Mouse (Mus musculus) kidney, embryonic 14.5 days (tissue): ENCODE measurements around the gene Wdr13. TPM values are rescaled to one million over a fixed set of nuclear protein-coding genes. Genes with fewer than 3 reads are reported as not detected.
A peak's percentile ranks its signal among the peaks of the same experiment; 100 is the strongest.

Experiments used
- ATAC-seq: fragments of 200-750 bp; cut with Nextera tagmentation; 2 replicates; pipeline ENCODE4 v1.8.0; 2017; ENCODE audit warnings: moderate number of reproducible peaks, mild to moderate bottlenecking, moderate TSS enrichment, moderate library complexity; ENCODE audit not compliant: low FRiP score, low TSS enrichment
- H3K27ac ChIP-seq: fragments of 300-500 bp; sonication (generic); 2 replicates; pipeline ENCODE4 v1.5.1; 2014; ENCODE audit warnings: low read depth, mild to moderate bottlenecking, low read length, moderate library complexity, mixed read lengths
- H3K27me3 ChIP-seq: fragments of 300-500 bp; sonication (generic); 2 replicates; pipeline ENCODE4 v1.6.1; 2014; ENCODE audit warnings: mild to moderate bottlenecking, low read length; ENCODE audit not compliant: control insufficient read depth, insufficient read depth
- H3K36me3 ChIP-seq: fragments of 300-500 bp; sonication (generic); 2 replicates; pipeline ENCODE4 v1.6.1; 2014; ENCODE audit warnings: low read length, mixed read lengths; ENCODE audit not compliant: control insufficient read depth, insufficient read depth
- H3K4me1 ChIP-seq: fragments of 300-500 bp; sonication (generic); 2 replicates; pipeline ENCODE4 v1.6.1; 2014; ENCODE audit warnings: low read length, mixed read lengths; ENCODE audit not compliant: control insufficient read depth, insufficient read depth
- H3K4me2 ChIP-seq: fragments of 300-500 bp; sonication (generic); replicated peaks from 2 replicates; pipeline ENCODE4 v1.6.1; 2014; ENCODE audit warnings: low read depth, mild to moderate bottlenecking, low read length
- H3K4me3 ChIP-seq: fragments of 300-500 bp; sonication (generic); 2 replicates; pipeline ENCODE4 v1.5.1; 2014; ENCODE audit warnings: mild to moderate bottlenecking, low read length
- H3K9ac ChIP-seq: fragments of 300-500 bp; sonication (generic); 2 replicates; pipeline ENCODE4 v1.6.1; 2014; ENCODE audit warnings: low read depth, mild to moderate bottlenecking, low read length, moderate library complexity
- H3K9me3 ChIP-seq: fragments of 300-500 bp; sonication (generic); 2 replicates; pipeline ENCODE4 v1.6.1; 2016; ENCODE audit warnings: low read length; ENCODE audit not compliant: control insufficient read depth
- WGBS: fragments of 180-500 bp; shearing (Covaris S2); extraction: QIAGEN DNeasy Blood & Tissue Kit; methylation state at CpG from one replicate; pipeline ENCODE4 v1.1.7; 2014; 5-methylcytosine and 5-hydroxymethylcytosine counted together
- polyA plus RNA-seq: library from polyadenylated mRNA; unstranded; fragments of >200 nt; fragmentation: Nextera tagmentation; extraction: Ambion mirVana; gene quantifications from 2 replicates; pipeline ENCODE4 v1.2.1, GENCODE M21; 2014

The Wdr13 gene
- polyA plus RNA-seq: 19.3 and 21.3 TPM in 2 replicates

DNA sequence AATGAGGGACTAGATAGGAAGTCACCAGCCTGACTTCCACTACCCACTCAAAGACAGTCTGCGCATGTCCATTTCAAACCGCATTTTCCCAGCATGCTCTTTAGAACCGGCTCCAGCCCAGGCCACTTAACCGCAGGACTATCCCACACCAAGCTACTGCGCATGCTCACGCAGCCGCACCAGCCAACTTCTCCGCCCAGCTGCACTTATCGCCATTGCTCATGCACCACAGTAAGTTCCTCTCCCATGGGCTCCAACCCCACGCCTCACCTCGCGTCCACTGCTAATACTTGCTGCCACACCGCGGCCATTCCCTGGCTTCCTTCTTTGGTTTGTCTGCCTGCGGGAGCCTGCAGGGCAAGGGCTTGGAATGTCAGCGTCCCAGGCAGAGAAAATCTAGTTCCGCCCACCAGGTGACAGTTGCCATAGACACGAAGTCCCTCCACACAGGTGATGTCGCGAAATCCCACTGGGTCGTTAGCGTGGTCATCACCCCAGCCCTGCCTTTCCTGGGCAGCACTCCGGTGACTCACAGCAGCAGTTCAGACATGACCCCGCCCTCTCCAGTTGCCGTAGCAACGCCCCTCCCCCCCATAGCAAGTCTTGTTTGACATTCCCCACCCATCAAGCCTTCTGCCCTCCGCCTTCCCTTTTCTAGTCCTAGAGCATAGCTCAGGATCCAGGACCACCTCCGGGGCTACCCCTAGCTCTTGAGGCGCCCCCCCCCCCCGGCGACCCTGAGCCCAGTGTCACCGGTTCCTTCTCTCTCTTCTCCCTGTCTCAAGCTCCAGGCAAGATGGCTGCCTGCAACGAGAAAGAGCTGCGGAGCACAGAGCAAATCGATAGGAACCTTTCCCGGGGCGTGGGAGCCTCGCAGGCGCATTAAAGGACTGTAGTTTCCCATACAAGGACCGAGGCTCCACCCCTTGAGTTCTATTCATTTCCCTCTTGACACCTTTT is at the start of gene Wdr13:
Gene Wdr13, minus strand, starts transcription at position 876 of the 960 bp plus-strand sequence.
- ATAC-seq: peak; percentile 89
- Histone ChIP-seq H3K27ac (peak within 1 kb of the TSS; percentile 91), H3K4me1 (no peaks in the 10 kb centered on the region), H3K36me3 (peaks cover 8% of the 10 kb centered on the region; the same call in 1 of the 2 replicates), H3K4me3 (peak within 1 kb of the TSS; percentile 54), H3K9me3 (no peaks in the 10 kb centered on the region), H3K4me2 (peak within 1 kb of the TSS; percentile 48), H3K9ac (peak within 1 kb of the TSS; percentile 44; the same call in 1 of the 2 replicates), H3K27me3 (no peaks in the 10 kb centered on the region)
- WGBS: 19% methylated on average over 37 of the region's 40 CpGs

DNA sequence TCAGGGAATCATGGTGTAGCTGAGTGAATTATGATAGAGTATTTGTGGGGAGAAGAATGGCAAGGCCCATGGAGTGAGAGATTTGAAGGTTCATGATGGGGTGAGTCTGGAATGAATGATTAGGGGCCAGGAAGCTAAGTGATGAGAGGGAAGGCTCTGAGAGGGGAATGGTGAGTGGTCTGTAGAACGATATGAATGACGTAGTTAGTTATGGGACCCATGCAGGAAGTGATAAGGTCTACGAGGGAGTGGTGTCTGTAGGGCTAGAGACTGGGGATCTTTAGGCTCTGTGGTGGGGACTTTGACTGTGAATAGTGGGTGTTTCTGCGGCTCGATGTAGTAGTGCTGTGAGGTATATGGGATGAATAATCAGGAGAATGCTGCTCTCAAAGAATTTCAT is 47.0 kb upstream of the Wdr13 start:
- H3K27ac ChIP-seq: no peak overlapping the region
- no peaks in the 10 kb centered on the region for H3K9me3 ChIP-seq
- H3K9ac ChIP-seq: no peak overlapping the region
- H3K4me2 ChIP-seq: no peak overlapping the region
- no peaks in the 10 kb centered on the region for H3K4me1 ChIP-seq
- H3K4me3 ChIP-seq: no peak overlapping the region
- H3K36me3 ChIP-seq: no peaks in the 10 kb centered on the region
- 92% methylated on average over 5 of the region's 5 CpGs for WGBS
- ATAC-seq: no peak
- H3K27me3 ChIP-seq: no peaks in the 10 kb centered on the region

DNA sequence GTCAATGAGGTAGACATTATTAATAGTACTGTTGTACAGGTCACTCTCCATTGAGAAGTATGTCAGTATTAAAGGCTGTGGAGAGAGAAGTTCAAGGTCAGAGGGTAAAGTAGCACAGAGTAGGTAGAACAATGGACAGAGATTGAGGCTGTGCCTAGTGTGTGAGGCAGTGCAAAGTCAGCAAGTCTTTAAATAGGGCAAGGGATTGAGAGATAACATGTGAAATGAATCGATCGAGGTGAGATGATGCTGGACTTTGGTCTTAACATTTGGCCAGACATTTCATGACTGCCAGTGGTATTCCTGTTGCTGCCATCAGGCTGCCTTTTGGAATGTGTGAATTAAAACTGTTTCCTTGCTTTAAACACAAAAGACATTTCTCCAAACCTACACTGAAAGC is 46.2 kb upstream of the Wdr13 start:
- no peaks in the 10 kb centered on the region for H3K36me3 ChIP-seq
- no peak overlapping the region for H3K9ac ChIP-seq
- H3K4me1 ChIP-seq: no peaks in the 10 kb centered on the region
- no peak overlapping the region for H3K27ac ChIP-seq
- no peaks in the 10 kb centered on the region for H3K9me3 ChIP-seq
- no peak overlapping the region for H3K4me2 ChIP-seq
- WGBS: 95% methylated on average over 2 of the region's 2 CpGs
- ATAC-seq: no peak
- H3K27me3 ChIP-seq: no peaks in the 10 kb centered on the region
- no peak overlapping the region for H3K4me3 ChIP-seq

DNA sequence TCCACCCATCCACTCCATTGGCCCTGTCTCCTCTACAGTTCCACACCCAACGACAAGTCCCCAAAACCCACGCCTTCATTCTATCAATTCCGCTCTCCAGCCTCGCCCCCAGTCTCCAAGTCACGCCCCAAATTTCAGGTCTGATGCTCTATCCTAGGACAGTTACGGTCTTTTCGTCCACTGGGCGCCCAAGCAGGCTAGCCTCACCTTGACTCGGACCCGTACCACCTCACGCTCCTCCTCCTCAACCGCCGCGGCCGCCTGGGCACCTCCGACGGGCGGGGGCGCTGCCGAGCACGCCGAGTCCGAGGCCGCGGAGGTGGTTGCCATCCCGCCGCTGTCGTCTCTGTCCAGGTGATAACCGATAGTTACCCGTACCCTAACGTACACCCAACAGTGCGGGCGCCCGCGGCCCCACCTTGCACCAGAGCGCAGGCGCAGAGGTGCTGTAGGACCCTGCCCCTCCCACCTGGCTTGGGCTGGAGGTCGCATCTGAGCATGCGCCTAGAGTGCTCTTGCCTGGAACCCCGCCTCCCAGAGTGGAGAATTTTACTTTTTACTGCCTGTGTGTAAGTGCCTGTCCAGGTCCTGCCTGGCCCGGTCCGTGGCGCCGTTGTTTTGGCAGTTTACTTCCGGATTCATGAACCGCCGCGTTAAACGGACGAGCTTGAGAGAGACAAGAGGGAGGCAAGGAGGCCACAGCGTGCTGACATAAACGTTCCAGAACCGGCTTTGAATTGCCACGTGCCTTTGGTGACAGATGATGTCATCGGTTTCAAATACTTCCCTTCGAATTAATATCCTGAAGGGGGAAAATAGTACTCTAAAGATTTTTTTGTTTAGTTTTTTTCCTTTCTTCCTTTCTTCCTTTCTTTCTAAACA is 43.1 kb upstream of the Wdr13 start, which contains the start of gene Tbc1d25:
Gene Tbc1d25, minus strand, starts transcription at position 678 of the 882 bp plus-strand sequence.
- Histone ChIP-seq H3K4me2 (peak within 1 kb of the TSS; percentile 43), H3K9me3 (no peaks in the 10 kb centered on the region), H3K27me3 (no peaks in the 10 kb centered on the region), H3K36me3 (0 out of 2 replicates have a peak, but pooled peaks cover 4% of the 10 kb centered on the region), H3K27ac (no peak within 1 kb of the TSS), H3K4me3 (peak within 1 kb of the TSS; percentile 62), H3K9ac (peak within 1 kb of the TSS; percentile 56), H3K4me1 (no peaks in the 10 kb centered on the region)
- ATAC-seq: peak; percentile 96
- 20% methylated on average over 56 of the region's 56 CpGs for WGBS

DNA sequence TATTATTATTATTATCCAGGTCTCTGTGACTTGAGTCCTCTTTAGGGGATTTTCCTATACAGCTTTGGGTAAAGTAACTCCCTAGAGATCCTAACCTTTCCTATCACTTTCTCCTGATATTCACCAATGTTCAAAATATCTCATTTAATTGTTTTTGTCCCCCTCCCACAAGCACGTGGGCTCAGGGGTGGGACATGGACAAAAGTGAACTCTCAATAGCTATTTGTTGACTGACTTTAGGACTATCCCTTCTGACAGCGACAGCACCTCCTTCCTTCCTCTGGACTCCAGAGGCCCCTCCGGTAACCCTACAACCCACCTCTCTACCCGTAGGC is 42.4 kb upstream of the Wdr13 start:
- 17% methylated on average over 4 of the region's 4 CpGs for WGBS
- Histone ChIP-seq H3K4me1 (no peaks in the 10 kb centered on the region), H3K9ac (peak overlapping the region; percentile 56; the same call in 1 of the 2 replicates), H3K36me3 (peaks cover 4% of the 10 kb centered on the region; the same call in 1 of the 2 replicates), H3K9me3 (no peaks in the 10 kb centered on the region), H3K4me2 (peak overlapping the region; percentile 43), H3K4me3 (peak overlapping the region; percentile 62), H3K27ac (no peak overlapping the region), H3K27me3 (no peaks in the 10 kb centered on the region)
- no peak; the same call in 1 of the 2 replicates for ATAC-seq

DNA sequence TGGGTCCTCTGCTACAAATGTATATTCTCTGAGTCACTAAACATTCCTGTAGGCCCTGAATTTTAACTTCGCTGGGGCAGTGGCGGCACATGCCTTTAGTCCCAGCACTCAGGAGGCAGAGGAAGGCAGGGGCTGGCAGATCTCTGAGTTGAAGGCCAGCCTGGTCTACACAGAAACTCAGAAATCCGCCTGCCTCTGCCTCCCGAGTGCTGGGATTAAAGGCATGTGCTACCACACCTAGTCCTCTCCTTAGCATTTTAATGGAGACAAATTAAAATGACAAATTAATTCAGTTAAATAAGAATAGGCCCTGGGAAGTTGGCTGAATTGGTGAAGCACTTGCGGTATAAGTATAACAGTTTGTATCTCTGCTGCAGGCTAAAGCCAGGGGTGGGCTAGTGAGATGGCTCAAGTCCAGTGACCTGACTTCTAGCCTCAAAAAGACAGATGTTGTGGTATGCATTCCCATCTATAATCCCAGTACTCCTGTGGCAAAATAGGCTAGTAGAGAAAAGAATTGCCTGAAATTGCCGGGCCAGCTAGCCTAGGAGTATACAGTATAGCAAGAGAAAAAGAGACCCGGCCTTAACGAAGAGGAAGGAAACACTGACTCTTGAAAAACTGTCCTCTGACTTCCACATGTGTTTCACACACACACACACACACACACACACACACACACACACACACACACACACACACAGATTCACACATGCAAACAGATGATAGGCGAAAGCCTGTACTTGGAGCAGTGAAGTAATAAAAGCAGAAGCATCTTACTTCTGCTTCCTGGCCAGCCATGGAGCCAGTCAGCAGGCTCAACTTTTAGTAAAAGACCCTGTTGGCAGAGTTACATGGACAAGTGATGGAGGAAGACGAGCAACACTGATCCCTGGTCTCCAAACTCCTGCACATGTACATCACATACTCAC is 35.3 kb upstream of the Wdr13 start:
- H3K9me3 ChIP-seq: no peaks in the 10 kb centered on the region
- H3K27me3 ChIP-seq: no peaks in the 10 kb centered on the region
- H3K4me2 ChIP-seq: no peak overlapping the region
- peaks cover 6% of the 10 kb centered on the region; the same call in 1 of the 2 replicates for H3K36me3 ChIP-seq
- no peaks in the 10 kb centered on the region for H3K4me1 ChIP-seq
- no peak overlapping the region for H3K4me3 ChIP-seq
- no peak overlapping the region for H3K9ac ChIP-seq
- 92% methylated on average over 10 of the region's 10 CpGs for WGBS
- H3K27ac ChIP-seq: no peak overlapping the region
- ATAC-seq: no peak

DNA sequence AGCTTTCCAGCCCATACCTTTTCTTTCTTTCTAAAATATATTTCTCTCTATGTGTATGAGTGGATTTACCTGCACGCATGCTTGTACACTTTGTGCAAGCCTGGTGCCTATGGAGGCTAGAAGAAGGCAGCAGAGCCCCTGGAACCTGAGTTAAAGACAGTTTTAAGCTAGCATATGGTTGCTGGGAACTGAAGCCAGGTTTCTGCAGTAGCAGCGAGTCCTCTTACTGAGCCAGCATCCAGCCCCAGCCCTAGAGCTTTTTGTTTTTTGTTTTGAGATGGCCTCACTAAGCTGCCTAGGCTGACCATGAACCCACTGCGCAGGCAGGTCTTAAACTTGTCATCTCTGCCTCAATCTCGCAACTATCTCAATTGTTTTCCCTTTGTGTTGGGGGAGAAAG is 31.8 kb upstream of the Wdr13 start:
- no peak overlapping the region for H3K4me2 ChIP-seq
- 79% methylated on average over 4 of the region's 4 CpGs for WGBS
- H3K9me3 ChIP-seq: no peaks in the 10 kb centered on the region
- no peak overlapping the region for H3K9ac ChIP-seq
- no peak overlapping the region for H3K27ac ChIP-seq
- H3K36me3 ChIP-seq: no peaks in the 10 kb centered on the region
- H3K4me3 ChIP-seq: no peak overlapping the region
- ATAC-seq: no peak
- no peaks in the 10 kb centered on the region for H3K27me3 ChIP-seq
- H3K4me1 ChIP-seq: no peaks in the 10 kb centered on the region

DNA sequence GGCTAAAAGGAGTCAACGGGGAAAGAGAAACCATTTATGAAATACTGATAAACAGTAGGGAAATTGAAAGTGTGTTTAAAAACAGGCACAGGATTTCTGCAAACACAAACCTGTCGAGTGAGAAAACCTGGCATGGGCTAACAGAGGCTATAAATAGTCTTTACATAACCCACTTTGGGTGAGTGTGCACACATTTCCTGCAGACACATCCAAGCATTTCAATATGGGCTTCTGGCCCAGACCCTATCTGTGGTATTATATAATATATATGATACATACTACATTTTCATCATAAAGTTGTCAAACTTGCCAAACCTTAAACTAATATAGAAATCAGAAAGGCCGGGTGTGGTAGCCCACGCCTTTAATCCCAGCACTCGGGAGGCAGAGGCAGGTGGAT is 30.4 kb upstream of the Wdr13 start:
- no peak overlapping the region for H3K4me2 ChIP-seq
- 88% methylated on average over 5 of the region's 5 CpGs for WGBS
- H3K27me3 ChIP-seq: no peaks in the 10 kb centered on the region
- H3K9ac ChIP-seq: no peak overlapping the region
- ATAC-seq: no peak
- no peak overlapping the region for H3K27ac ChIP-seq
- H3K4me1 ChIP-seq: no peaks in the 10 kb centered on the region
- H3K4me3 ChIP-seq: no peak overlapping the region
- H3K9me3 ChIP-seq: no peaks in the 10 kb centered on the region
- H3K36me3 ChIP-seq: no peaks in the 10 kb centered on the region
